Mouse (Mus musculus): ENCODE measurements around the gene Hoxa11.

GRCm38 (mm10) chr6:52249826-52250225 is 4.2 kb upstream of the Hoxa11 start:
- TF ChIP-seq MAFK (IDR thresholded peaks at IDR 0.05; ENCODE audit: insufficient read depth, low read depth, low read length), result no peak
- no peak for TF ChIP-seq HCFC1 (IDR thresholded peaks at IDR 0.05; ENCODE audit: borderline replicate concordance, insufficient read depth, low read length)
- no peak for TF ChIP-seq ZNF384 (IDR thresholded peaks at IDR 0.05; ENCODE audit: low read depth, low read length)
- TF ChIP-seq CHD2 (IDR thresholded peaks at IDR 0.05; ENCODE audit: low read depth, low read length), result no peak
- TF ChIP-seq ZC3H11A (IDR thresholded peaks at IDR 0.05; ENCODE audit: borderline replicate concordance, low read depth, low read length), result no peak
